Comparison of ENCODE assay signal across 20 mouse cellular contexts in genomic region chr1:92647026-92647425, GRCm38 (mm10). TPM values are rescaled to one million over a fixed set of nuclear protein-coding genes. Genes with fewer than 3 reads are reported as not detected.
DNase-seq lines count a peak whose midpoint lies in the region; ATAC-seq and TF ChIP-seq lines count a peak whose summit lies in the region.
"Had no signal": no experiment of that assay in that cellular context is flagged by ENCODE, and none has a peak within 500 bp of the region (broad histone marks: within the 10 kb centered on the region; RNA-seq: fewer than 3 reads in every experiment).

No protein-coding gene starts in this region.

- no peak for TF ChIP-seq CTCF in MEL (IDR thresholded peaks at IDR 0.05 in 2 of 3, conservative IDR thresholded peaks at IDR 0.05 in 1 of 3; ENCODE audit: control insufficient read depth in 1 of 3, insufficient read depth in 1 of 3, low read depth in 2 of 3, low read length in 3 of 3, poor library complexity in 1 of 3, severe bottlenecking in 1 of 3)

- peak; percentile 43 for DNase-seq in heart, embryonic 10.5 days (ENCODE audit: low spot score)
- peak; percentile 59 for DNase-seq in MEL (ENCODE audit: low read depth, low spot score)
- DNase-seq in MEL-GATA-1-ER (ENCODE audit: extremely low read depth, low read depth) = peak; percentile 27
- DNase-seq: adrenal gland, adult 8-10 months had no signal

- no peaks in the 10 kb centered on the region; the same call in 1 of the 2 replicates for H3K79me2 ChIP-seq in MEL (ENCODE audit: control insufficient read depth, insufficient read depth, low read length, poor library complexity)

- no peaks in the 10 kb centered on the region for H3K36me3 ChIP-seq in heart, embryonic 10.5 days
- H3K36me3 ChIP-seq in heart, embryonic 11.5 days (ENCODE audit: control insufficient read depth, insufficient read depth, low read length) = no peaks in the 10 kb centered on the region
- H3K36me3 ChIP-seq in MEL (ENCODE audit: control insufficient read depth in 1 of 2, insufficient read depth in 2 of 2, low read length in 2 of 2) = peaks cover 0 to 10% of the 10 kb centered on the region in 2 experiments; a peak in 2 of 4 replicates
- no peaks in the 10 kb centered on the region for H3K36me3 ChIP-seq in forebrain, embryonic 16.5 days (ENCODE audit: control insufficient read depth, insufficient read depth)
- H3K36me3 ChIP-seq: embryonic facial prominence, embryonic 10.5 days; embryonic facial prominence, embryonic 12.5 days; forebrain, embryonic 15.5 days had no signal

- TF ChIP-seq POLR2A in MEL (IDR thresholded peaks at IDR 0.05; ENCODE audit: control insufficient read depth in 1 of 2, insufficient read depth in 1 of 2, low read depth in 1 of 2, low read length in 2 of 2, poor library complexity in 1 of 2) = no peak

- ATAC-seq in heart, embryonic 11.5 days (replicated peaks; ENCODE audit: insufficient number of reproducible peaks, low FRiP score, low TSS enrichment) = no peak
- no peak for ATAC-seq in forebrain, embryonic 16.5 days

- peaks cover 7% of the 10 kb centered on the region; the same call in 1 of the 2 replicates for H3K4me1 ChIP-seq in heart, embryonic 10.5 days
- H3K4me1 ChIP-seq in heart, embryonic 11.5 days (ENCODE audit: control insufficient read depth, insufficient read depth, low read length) = 0 out of 2 replicates have a peak, but pooled peaks cover 3% of the 10 kb centered on the region
- peaks cover 3 to 13% of the 10 kb centered on the region in 2 experiments for H3K4me1 ChIP-seq in MEL (ENCODE audit: control insufficient read depth in 1 of 2, insufficient read depth in 2 of 2, low read length in 2 of 2)
- 0 out of 2 replicates have a peak, but pooled peaks cover 7% of the 10 kb centered on the region for H3K4me1 ChIP-seq in forebrain, embryonic 16.5 days (replicated peaks; ENCODE audit: control insufficient read depth, insufficient read depth, low read length)

- 60% methylated on average over 4 of the region's 4 CpGs for WGBS in heart, embryonic 10.5 days
- WGBS in heart, embryonic 11.5 days (ENCODE audit: insufficient replicate concordance) = 57% methylated on average over 4 of the region's 4 CpGs
- 75% methylated on average over 4 of the region's 4 CpGs for WGBS in forebrain, embryonic 16.5 days

- TF ChIP-seq RAD21 in MEL (IDR thresholded peaks at IDR 0.05; ENCODE audit: low read depth, low read length) = no peak

- H3K9ac ChIP-seq in heart, embryonic 11.5 days (ENCODE audit: low read depth, low read length) = no peak overlapping the region
- H3K9ac ChIP-seq in MEL (ENCODE audit: control insufficient read depth, low read depth, low read length, poor library complexity, severe bottlenecking) = no peak overlapping the region
- no peak overlapping the region for H3K9ac ChIP-seq in forebrain, embryonic 16.5 days (replicated peaks; ENCODE audit: low read depth, low read length)
- H3K9ac ChIP-seq: embryonic facial prominence, embryonic 12.5 days; forebrain, embryonic 13.5 days; forebrain, embryonic 15.5 days had no signal

- no peaks in the 10 kb centered on the region for H3K9me3 ChIP-seq in heart, embryonic 10.5 days
- no peaks in the 10 kb centered on the region for H3K9me3 ChIP-seq in heart, embryonic 11.5 days (replicated peaks; ENCODE audit: control insufficient read depth, low read length)
- no peaks in the 10 kb centered on the region for H3K9me3 ChIP-seq in MEL (replicated peaks; ENCODE audit: insufficient read depth, low read length)
- no peaks in the 10 kb centered on the region for H3K9me3 ChIP-seq in forebrain, embryonic 16.5 days (ENCODE audit: control insufficient read depth, low read length)
- H3K9me3 ChIP-seq: embryonic facial prominence, embryonic 10.5 days; embryonic facial prominence, embryonic 12.5 days; forebrain, embryonic 13.5 days; forebrain, embryonic 15.5 days had no signal

- H3K27ac ChIP-seq in heart, embryonic 10.5 days = no peak overlapping the region
- no peak overlapping the region for H3K27ac ChIP-seq in heart, embryonic 11.5 days (ENCODE audit: low read depth, low read length)
- H3K27ac ChIP-seq in MEL (ENCODE audit: control insufficient read depth, low read depth, low read length) = no peak overlapping the region
- no peak overlapping the region for H3K27ac ChIP-seq in forebrain, embryonic 16.5 days (ENCODE audit: low read length)
- H3K27ac ChIP-seq: embryonic facial prominence, embryonic 10.5 days; embryonic facial prominence, embryonic 12.5 days; forebrain, embryonic 13.5 days; forebrain, embryonic 15.5 days had no signal

- H3K27me3 ChIP-seq in heart, embryonic 10.5 days (ENCODE audit: insufficient read depth, poor library complexity, severe bottlenecking) = peaks cover 71% of the 10 kb centered on the region
- H3K27me3 ChIP-seq in heart, embryonic 11.5 days (ENCODE audit: control insufficient read depth, insufficient read depth, low read length) = peaks cover 21% of the 10 kb centered on the region
- H3K27me3 ChIP-seq in MEL (ENCODE audit: control insufficient read depth in 1 of 2, insufficient read depth in 2 of 2, low read length in 2 of 2) = no peaks in the 10 kb centered on the region
- H3K27me3 ChIP-seq in forebrain, embryonic 16.5 days (replicated peaks; ENCODE audit: control insufficient read depth, insufficient read depth, low read length) = no peaks in the 10 kb centered on the region
- H3K27me3 ChIP-seq: forebrain, embryonic 15.5 days had no signal

- H3K4me2 ChIP-seq in heart, embryonic 11.5 days = no peak overlapping the region
- H3K4me2 ChIP-seq in forebrain, embryonic 16.5 days (ENCODE audit: low read length) = no peak overlapping the region
- H3K4me2 ChIP-seq: embryonic facial prominence, embryonic 12.5 days; forebrain, embryonic 13.5 days; forebrain, embryonic 15.5 days had no signal

- no peak for TF ChIP-seq EP300 in MEL (IDR thresholded peaks at IDR 0.05; ENCODE audit: low read depth in 1 of 2, low read length in 2 of 2)

- H3K4me3 ChIP-seq in heart, embryonic 10.5 days = no peak overlapping the region
- no peak overlapping the region for H3K4me3 ChIP-seq in heart, embryonic 11.5 days (ENCODE audit: low read depth, low read length)
- H3K4me3 ChIP-seq in MEL (ENCODE audit: control insufficient read depth in 1 of 2, insufficient read depth in 1 of 2, low read depth in 2 of 2, low read length in 2 of 2) = no peak overlapping the region
- no peak overlapping the region for H3K4me3 ChIP-seq in forebrain, embryonic 16.5 days (replicated peaks; ENCODE audit: low read length)
- H3K4me3 ChIP-seq: embryonic facial prominence, embryonic 10.5 days; embryonic facial prominence, embryonic 12.5 days; forebrain, embryonic 13.5 days; forebrain, embryonic 15.5 days had no signal

TF ChIP-seq in MEL, 35 proteins besides CTCF, POLR2A, EP300 and RAD21 (continues in another document):
- no peak for TF ChIP-seq CHD2 (IDR thresholded peaks at IDR 0.05; ENCODE audit: low read length)
- TF ChIP-seq SIN3A (IDR thresholded peaks at IDR 0.05; ENCODE audit: low read length) = no peak
- TF ChIP-seq HCFC1 (IDR thresholded peaks at IDR 0.05; ENCODE audit: low read depth, low read length) = no peak
- no peak for TF ChIP-seq POLR2AphosphoS2 (IDR thresholded peaks at IDR 0.05; ENCODE audit: low read length)
- no peak for TF ChIP-seq TBP (IDR thresholded peaks at IDR 0.05; ENCODE audit: low read depth, low read length)
- TF ChIP-seq BHLHE40 (IDR thresholded peaks at IDR 0.05; ENCODE audit: borderline replicate concordance, low read depth, low read length) = no peak
- no peak for TF ChIP-seq ZKSCAN1 (IDR thresholded peaks at IDR 0.05; ENCODE audit: low read depth, low read length)
- no peak for TF ChIP-seq TCF12 (IDR thresholded peaks at IDR 0.05; ENCODE audit: low read depth, low read length)

RNA-seq across cellular contexts. Expression of gene Otos, which starts 1.6 kb away (rescaled TPM):
- polyA plus RNA-seq in heart, embryonic 10.5 days (2016; fragmentation: Nextera tagmentation; extraction: Ambion mirVana) = 0.08 TPM in 1 of 2 replicates, not detected in the other
- not detected in 2 replicates for polyA plus RNA-seq in heart, embryonic 11.5 days (2014; fragmentation: Nextera tagmentation; extraction: Ambion mirVana)
- 1.2 and 1.8 TPM in 2 replicates for total RNA-seq in MEL (2012; rRNA removed)
- 1 to 10 TPM in 1 of 2 experiments, not detected in 1; 6.3 TPM for polyA plus RNA-seq in MEL (2012; ENCODE audit: insufficient read depth in 1 of 2, insufficient read length in 2 of 2, low read depth in 1 of 2, low replicate concordance in 2 of 2, missing spikeins in 1 of 2)
- polyA plus RNA-seq in forebrain, embryonic 16.5 days (2015; fragmentation: Nextera tagmentation; extraction: Ambion mirVana) = 0.07 and 0.33 TPM in 2 replicates
- total RNA-seq: adrenal gland, adult 18-20 months; adrenal gland, postnatal 14 days; adrenal gland, postnatal 36 days; ES-E14 had no signal
- polyA plus RNA-seq: C2C12; forebrain, embryonic 11.5 days; forebrain, embryonic 15.5 days had no signal

RNA-seq across cellular contexts. Expression of gene Cops9, which starts 5.2 kb away (rescaled TPM):
- polyA plus RNA-seq in heart, embryonic 10.5 days (2016; fragmentation: Nextera tagmentation; extraction: Ambion mirVana) = 310 and 346 TPM in 2 replicates
- polyA plus RNA-seq in heart, embryonic 11.5 days (2014; fragmentation: Nextera tagmentation; extraction: Ambion mirVana) = 382 and 405 TPM in 2 replicates
- 550 and 618 TPM in 2 replicates for total RNA-seq in MEL (2012; rRNA removed)
- 100 to 1,000 TPM in 1 of 2 experiments, not detected in 1; 377 TPM for polyA plus RNA-seq in MEL (2012; ENCODE audit: insufficient read depth in 1 of 2, insufficient read length in 2 of 2, low read depth in 1 of 2, low replicate concordance in 2 of 2, missing spikeins in 1 of 2)
- 462 and 475 TPM in 2 replicates for polyA plus RNA-seq in forebrain, embryonic 16.5 days (2015; fragmentation: Nextera tagmentation; extraction: Ambion mirVana)

RNA-seq across cellular contexts. Expression of gene Olfr12, which starts 29.4 kb away (rescaled TPM):
- polyA plus RNA-seq in heart, embryonic 10.5 days (2016; fragmentation: Nextera tagmentation; extraction: Ambion mirVana) = not detected in 2 replicates
- not detected in 2 replicates for polyA plus RNA-seq in heart, embryonic 11.5 days (2014; fragmentation: Nextera tagmentation; extraction: Ambion mirVana)
- total RNA-seq in MEL (2012; rRNA removed) = not detected in 2 replicates
- not detected for polyA plus RNA-seq in MEL (2012; ENCODE audit: insufficient read depth in 1 of 2, insufficient read length in 2 of 2, low read depth in 1 of 2, low replicate concordance in 2 of 2, missing spikeins in 1 of 2)
- not detected in 2 replicates for polyA plus RNA-seq in forebrain, embryonic 16.5 days (2015; fragmentation: Nextera tagmentation; extraction: Ambion mirVana)
- total RNA-seq: adrenal gland, adult 18-20 months; adrenal gland, adult 8-10 months; adrenal gland, postnatal 14 days; adrenal gland, postnatal 36 days had no signal
- polyA plus RNA-seq: C2C12; cerebellum, adult 2 months; cortical plate, adult 2 months; embryonic facial prominence, embryonic 10.5 days; embryonic facial prominence, embryonic 12.5 days; forebrain, embryonic 11.5 days; forebrain, embryonic 13.5 days; forebrain, embryonic 15.5 days had no signal

RNA-seq across cellular contexts. Expression of gene Olfr1410, which starts 41.4 kb away (rescaled TPM):
- polyA plus RNA-seq in heart, embryonic 10.5 days (2016; fragmentation: Nextera tagmentation; extraction: Ambion mirVana) = not detected in 2 replicates
- polyA plus RNA-seq in heart, embryonic 11.5 days (2014; fragmentation: Nextera tagmentation; extraction: Ambion mirVana) = not detected in 2 replicates
- 0.07 TPM in 1 of 2 replicates, not detected in the other for total RNA-seq in MEL (2012; rRNA removed)
- not detected for polyA plus RNA-seq in MEL (2012; ENCODE audit: insufficient read depth in 1 of 2, insufficient read length in 2 of 2, low read depth in 1 of 2, low replicate concordance in 2 of 2, missing spikeins in 1 of 2)
- polyA plus RNA-seq in forebrain, embryonic 16.5 days (2015; fragmentation: Nextera tagmentation; extraction: Ambion mirVana) = not detected in 2 replicates
- total RNA-seq: adrenal gland, adult 18-20 months; adrenal gland, adult 8-10 months; adrenal gland, postnatal 14 days; adrenal gland, postnatal 36 days had no signal
- polyA plus RNA-seq: C2C12; cerebellum, adult 2 months; cortical plate, adult 2 months; embryonic facial prominence, embryonic 10.5 days; embryonic facial prominence, embryonic 12.5 days; embryonic facial prominence, embryonic 14.5 days; forebrain, embryonic 11.5 days; forebrain, embryonic 13.5 days; forebrain, embryonic 15.5 days; frontal cortex, adult 2 months had no signal

RNA-seq across cellular contexts. Expression of gene Olfr1411, which starts 52.8 kb away (rescaled TPM):
- not detected in 2 replicates for polyA plus RNA-seq in heart, embryonic 10.5 days (2016; fragmentation: Nextera tagmentation; extraction: Ambion mirVana)
- not detected in 2 replicates for polyA plus RNA-seq in heart, embryonic 11.5 days (2014; fragmentation: Nextera tagmentation; extraction: Ambion mirVana)
- total RNA-seq in MEL (2012; rRNA removed) = not detected in 2 replicates
- not detected for polyA plus RNA-seq in MEL (2012; ENCODE audit: insufficient read depth in 1 of 2, insufficient read length in 2 of 2, low read depth in 1 of 2, low replicate concordance in 2 of 2, missing spikeins in 1 of 2)
- polyA plus RNA-seq in forebrain, embryonic 16.5 days (2015; fragmentation: Nextera tagmentation; extraction: Ambion mirVana) = not detected in 2 replicates
- total RNA-seq: adrenal gland, adult 18-20 months; adrenal gland, adult 8-10 months; adrenal gland, postnatal 14 days; adrenal gland, postnatal 36 days; ES-E14 had no signal
- polyA plus RNA-seq: C2C12; cerebellum, adult 2 months; cortical plate, adult 2 months; embryonic facial prominence, embryonic 10.5 days; embryonic facial prominence, embryonic 12.5 days; embryonic facial prominence, embryonic 14.5 days; forebrain, embryonic 11.5 days; forebrain, embryonic 13.5 days; forebrain, embryonic 15.5 days; frontal cortex, adult 2 months had no signal
